Mouse (Mus musculus) adrenal gland, postnatal 4 days (tissue): ENCODE results near the gene Cacnb4. TPM values are rescaled to one million over a fixed set of nuclear protein-coding genes. Genes with fewer than 3 reads are reported as not detected.

Source experiments
- DNase-seq, 2 experiments: peaks; one replicate each; pipeline ENCODE4 v3.0.0; 2021 to 2022; ENCODE audit warnings: low spot score in 2 of 2, mixed read lengths in 2 of 2
- total RNA-seq, 2 experiments: library from RNA; stranded (reverse); gene quantifications; 2 replicates each; pipeline ENCODE4 v1.2.3; 2021

The Cacnb4 gene
- total RNA-seq, 2 experiments from 2014 or later: 1.1 to 2.4 TPM

DNA sequence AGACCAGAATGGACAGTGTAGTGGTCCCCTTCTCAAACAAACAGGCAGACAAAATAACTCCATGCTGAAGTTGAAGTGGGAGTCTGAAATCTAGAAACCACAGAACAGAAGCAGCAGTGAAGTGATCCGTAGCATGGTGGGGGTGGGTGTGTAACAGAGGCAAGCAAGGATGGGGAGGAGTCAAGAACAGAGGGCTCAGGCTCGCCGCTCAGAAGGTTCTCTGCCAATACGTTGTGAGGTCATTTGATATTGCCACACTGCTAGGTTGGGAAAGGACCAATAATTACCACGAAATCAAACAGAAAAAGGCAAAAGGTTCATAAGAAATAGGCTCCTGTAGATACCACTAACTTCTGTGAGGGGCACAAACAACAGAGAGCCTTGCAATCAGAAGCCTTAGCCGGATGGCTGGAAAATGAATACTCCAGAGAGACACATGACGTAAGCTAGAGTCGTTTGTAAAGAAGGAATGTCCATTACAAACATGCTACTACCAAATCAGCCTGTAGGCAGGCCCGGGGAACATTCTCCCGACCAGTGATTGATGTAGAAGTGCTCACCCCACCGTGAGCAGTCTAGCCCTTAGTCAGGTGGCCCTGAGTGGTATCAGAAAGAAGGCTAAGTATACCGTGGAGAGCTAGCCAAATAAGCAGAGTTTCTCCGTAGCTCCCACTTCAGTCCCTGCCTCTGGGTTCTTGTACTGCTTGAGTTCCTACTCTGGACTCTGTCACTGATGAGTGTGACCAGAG lies 199.7 kb downstream of the Cacnb4 start:
- DNase-seq: no peak

DNA sequence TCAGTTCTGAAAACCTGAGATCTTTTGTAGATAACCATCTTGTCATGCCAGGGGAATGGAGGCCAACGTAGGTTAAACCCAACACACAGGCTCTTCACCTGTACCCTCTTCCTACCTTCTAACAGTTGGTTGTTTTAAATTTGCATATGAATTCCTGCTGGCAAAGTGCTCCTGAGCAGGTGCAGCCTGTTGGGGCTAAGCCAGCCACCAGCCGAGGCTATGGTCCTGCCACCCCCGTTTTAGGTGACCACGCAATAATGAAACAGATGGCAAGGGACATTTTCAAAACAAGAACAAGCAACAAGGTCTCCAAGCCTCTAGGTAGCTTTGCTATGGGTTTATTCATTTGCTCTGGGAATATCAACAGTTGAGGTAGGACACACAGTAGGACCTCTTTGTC lies 200.8 kb downstream of the Cacnb4 start:
- no peak for DNase-seq

DNA sequence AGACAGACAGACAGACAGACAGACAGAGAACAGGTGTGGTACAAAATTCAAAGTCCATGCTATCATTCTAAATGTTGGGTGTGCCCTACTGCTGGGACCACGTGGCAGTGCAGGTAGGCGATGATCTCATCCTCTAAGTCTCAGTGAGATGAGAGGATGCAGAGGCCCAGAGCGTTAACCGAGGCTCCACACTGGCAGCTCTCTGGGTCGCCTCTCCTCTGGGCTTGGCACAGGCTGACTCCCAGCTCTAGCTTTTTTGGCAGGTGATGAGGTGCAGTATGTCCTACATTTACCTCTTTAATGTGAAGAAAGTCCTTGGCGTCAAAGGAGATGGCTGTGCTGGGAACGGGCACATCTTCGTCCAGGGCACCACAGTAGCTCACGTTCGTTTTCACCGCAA lies 202.1 kb downstream of the Cacnb4 start:
- DNase-seq: no peak

- DNase-seq: no peak
These were observed 204.9 kb downstream of the Cacnb4 start for GRCm38 (mm10) chr2:52471545-52472291.

- DNase-seq: no peak
These were observed 206.5 kb downstream of the Cacnb4 start for GRCm38 (mm10) chr2:52470044-52470560.

- no peak for DNase-seq
These were observed 209.0 kb downstream of the Cacnb4 start for GRCm38 (mm10) chr2:52467629-52468028.

DNA sequence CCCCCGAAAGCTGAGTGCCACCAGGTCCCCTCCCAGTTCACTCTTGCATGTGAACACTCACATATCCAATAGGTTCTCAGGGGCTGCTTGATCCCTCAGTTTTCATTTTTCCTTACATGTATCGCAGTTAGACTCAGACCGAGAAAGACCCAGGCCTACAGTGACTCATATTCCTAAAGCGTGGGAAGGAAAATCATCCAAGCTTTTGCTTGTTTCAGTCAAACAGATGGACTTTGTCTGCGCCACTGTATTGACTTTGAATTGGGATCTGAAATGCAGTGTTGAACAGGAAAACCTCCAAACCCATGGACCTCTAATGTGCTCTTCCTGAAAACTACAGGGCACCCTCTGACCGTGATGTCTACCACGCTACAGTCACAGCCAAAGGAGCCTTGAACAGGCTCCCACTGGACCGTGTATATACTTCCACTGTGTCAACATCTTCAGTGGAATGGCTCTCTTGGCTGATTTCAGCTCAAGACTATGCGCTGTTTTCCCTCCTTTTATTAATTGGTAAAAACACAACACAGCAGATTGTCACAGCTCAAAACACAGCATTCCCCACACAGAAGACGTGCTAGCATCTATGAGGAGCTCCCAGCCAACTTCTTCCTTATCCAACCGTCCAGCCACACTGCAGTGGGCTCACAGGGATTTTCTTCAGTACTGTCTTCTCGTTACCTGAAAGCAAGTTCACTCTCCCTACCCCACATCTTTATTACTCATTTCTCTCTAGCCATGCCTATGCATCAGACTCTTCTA lies 215.2 kb downstream of the Cacnb4 start:
- DNase-seq: no peak

DNA sequence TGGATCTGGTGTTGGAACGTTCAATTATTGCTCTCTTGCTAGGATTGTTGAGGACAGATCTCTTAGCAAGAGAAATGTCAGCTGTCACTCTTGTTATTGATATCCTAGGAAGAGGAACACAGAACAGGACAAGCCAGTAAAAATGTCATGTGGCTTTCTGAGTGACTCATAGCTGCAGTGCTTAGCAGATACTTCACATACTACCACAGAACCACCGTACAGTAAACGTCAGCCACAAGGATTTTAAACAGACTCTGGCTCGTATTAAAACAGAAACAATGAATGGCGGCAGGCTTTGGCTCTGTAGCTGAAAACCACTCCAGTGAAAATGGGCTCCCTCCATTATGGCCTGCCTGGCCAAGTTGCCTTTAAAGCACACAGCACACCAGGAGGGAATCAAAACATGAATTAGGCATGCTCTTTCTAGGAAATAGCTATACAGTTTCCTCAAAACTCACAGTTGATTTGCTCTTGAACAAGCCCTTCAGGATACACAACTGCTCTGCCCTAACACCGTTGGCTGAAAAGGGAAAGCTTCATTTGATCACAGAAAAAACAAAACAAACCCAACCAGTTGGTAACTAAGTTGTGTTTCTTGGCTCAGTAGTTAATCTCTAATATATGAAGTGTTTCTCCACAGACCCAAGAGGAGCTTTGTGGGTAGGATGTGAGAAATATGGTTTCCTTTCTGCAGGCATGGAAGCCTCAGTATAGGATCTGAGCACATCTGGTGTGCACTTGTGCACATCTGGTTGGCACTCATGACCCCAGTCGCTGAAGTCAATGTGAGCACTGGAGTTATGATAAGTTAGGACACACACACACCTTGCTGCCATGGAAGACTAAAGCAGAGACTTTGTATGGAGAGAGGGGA lies 220.8 kb downstream of the Cacnb4 start:
- no peak for DNase-seq

DNA sequence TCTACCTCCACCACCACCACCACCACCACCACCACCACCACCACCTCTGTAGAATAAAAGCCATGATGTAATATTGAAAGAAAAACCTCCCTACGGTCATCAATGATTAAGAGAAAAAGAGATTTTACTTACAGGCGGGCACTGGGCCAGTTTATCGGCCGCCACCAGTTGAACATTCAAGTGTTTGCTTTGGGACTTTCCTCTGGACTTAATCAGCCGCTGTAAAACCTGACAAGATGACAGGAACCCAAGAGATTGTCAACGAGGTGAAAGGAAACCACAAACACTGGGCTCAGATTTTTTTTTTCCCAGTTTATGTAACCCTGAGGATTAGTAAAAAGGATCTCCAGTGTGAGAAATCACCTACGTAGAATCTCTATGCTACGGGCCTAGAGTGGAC lies 226.8 kb downstream of the Cacnb4 start:
- no peak for DNase-seq

DNA sequence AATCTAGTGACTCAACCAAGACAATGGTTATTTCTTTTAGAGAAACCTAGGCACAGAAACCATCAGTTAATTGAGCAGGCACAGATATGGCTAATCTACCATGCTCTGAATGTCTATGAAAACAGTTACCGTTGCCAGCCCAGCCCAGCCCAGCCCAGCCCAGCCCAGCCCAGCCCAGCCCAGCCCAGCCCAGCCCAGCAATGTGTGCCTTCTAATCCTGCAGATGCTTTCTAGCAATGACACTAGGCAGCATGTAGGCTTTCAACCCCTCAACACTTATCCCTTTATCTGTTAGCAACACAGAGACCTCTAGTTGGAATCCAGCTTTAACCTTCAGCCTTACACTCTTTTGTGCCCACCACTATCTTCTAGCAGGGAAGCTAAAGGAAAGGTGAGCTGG lies 227.7 kb downstream of the Cacnb4 start:
- DNase-seq: no peak

DNA sequence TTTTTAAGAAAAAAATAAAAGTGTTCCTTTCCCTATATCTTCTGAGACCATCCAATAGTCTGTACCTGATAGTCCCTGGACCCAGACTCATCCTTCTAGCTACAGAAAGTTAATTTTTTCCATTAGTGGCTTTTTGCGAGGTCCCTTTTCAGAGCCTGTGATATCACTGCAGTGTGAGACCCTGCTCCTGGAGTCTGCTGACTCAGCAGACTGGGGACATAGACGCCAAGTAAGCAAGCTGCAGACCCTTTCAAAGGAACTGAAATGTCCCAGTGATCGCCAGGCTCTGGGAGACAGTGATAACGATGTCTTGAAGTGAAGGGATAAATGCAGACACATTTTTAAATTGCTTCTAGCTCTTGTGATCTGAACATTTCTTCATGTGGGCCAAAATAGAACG lies 230.0 kb downstream of the Cacnb4 start:
- DNase-seq: no peak

DNA sequence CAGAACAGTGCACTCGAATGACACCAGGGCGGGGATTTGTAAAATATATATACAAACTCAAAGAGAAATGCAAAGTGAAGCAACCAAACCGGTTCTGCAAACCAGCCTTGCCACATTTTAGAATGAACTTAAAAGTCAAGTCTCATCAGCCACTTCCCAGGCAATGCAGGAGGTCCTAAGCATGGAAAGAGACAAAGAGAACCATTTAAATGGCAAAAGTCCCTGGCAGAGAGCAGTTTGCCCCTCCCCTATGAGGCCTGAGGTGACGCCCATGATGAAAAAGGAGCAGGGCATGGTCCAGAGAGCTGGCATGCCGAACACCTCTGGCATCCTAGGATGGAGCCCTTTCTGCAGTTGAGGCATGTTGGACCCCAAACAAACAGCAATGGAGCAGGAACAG lies 234.5 kb downstream of the Cacnb4 start:
- no peak for DNase-seq

- no peak for DNase-seq
These were observed 236.1 kb downstream of the Cacnb4 start for GRCm38 (mm10) chr2:52440420-52441015.

DNA sequence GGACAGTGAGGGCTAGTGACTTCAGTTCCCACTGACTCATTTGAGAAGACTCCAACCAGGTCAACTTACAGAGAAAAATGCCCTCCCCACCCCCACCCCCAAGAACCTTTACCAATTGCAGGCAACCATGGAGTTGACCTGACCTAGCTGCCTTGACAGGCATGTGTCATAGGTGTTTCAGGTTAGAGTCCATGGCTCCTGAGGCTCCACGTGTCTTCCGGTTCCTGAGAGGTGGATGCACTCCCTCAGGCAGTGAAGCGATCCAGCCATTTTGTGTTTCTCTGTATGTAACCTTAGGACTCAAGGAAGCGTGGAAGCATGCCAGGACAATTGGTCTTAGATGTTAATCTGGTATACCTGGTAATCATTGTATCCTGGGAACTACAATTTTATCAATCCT lies 238.2 kb downstream of the Cacnb4 start:
- no peak for DNase-seq

- peak; percentile 24 to 58 for DNase-seq
These were observed 238.6 kb downstream of the Cacnb4 start for GRCm38 (mm10) chr2:52438013-52438412.

DNA sequence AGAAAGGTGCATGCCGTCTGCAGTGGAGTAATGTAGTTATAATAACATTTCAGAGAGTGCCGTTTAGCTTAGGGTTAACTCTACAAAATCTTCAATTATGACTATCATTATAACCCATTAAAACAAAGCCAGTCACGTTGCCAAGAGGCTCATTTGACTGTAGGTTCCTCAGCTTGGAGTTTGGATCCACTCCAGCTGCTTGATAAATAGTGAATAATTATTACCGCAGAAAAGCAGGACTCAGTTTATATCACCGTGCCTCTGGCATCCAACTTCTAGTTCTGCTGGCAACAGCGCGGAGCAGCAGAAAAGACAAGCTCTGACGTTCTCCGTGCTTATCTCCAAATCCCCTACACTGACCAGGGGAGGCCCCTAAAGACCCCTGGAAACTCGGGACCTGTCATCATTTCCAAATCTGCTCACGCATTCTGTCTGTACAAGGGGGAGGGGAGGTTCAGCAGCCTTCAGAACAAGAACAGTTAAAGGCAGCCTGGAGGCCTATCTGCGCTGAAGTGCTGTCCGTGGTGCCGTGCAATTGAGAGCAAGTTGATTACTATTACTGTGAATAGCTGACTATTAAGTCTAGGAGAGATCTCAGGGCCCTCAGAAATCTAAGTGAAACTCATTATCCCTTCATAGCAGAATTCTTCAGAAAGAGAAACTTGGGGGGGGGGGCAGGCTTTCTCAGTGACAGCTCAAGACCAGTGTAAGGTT lies 240.6 kb downstream of the Cacnb4 start:
- DNase-seq: no peak

GRCm38 (mm10) chr2:52433365-52433764 lies 243.3 kb downstream of the Cacnb4 start:
- no peak for DNase-seq

DNA sequence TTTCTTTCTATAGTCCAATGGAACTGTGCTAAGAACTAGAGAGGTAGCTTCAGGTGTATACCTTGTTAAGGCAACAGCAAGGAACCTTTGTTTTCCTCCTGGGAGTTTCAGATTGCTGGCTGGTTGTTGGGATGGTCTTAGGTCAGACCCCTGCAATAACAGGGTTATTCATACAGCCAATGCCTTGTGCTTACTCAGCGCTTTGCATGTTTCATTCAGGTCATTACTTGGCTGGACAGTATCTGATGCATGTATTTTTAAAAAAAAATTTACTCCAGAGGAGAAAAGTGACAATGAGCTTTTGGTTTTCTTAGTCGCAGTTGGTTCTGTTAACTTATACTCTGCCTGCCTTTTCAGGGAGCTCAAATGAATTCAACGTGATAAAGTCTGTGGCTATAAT lies 249.2 kb downstream of the Cacnb4 start:
- DNase-seq: no peak

DNA sequence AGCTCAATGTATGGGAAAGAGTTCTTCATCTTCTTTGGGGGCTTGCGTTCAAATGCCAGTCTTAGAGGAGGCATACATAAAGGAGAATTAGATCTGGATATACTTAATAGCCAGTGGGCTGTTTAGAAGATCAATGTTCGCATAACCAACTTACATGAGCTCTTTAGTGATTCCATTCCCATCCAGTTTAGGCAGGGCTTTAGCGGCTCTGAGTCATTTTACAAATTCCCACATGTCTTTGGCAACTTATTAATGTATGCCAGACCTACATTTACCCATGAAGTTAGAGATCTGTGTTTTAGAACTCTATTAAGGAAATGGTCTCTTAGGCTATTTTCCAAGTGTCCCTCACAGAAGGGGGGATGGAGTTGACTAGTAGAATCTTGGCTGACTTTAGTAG lies 250.6 kb downstream of the Cacnb4 start:
- DNase-seq: no peak

GRCm38 (mm10) chr2:52425523-52425795 lies 251.2 kb downstream of the Cacnb4 start:
- DNase-seq: no peak
